Mouse (Mus musculus) forebrain, embryonic 16.5 days (tissue): ENCODE results near the gene Slc22a1. TPM values are rescaled to one million over a fixed set of nuclear protein-coding genes. Genes with fewer than 3 reads are reported as not detected.

Experiments used
- ATAC-seq: fragments of 200-750 bp; cut with Nextera tagmentation; 2 replicates; pipeline ENCODE4 v1.8.0; 2017; ENCODE audit warnings: mild to moderate bottlenecking, moderate library complexity
- H3K27ac ChIP-seq: fragments of 300-500 bp; sonication (generic); 2 replicates; pipeline ENCODE4 v1.5.1; 2014; ENCODE audit warnings: low read length, control low read depth
- H3K27me3 ChIP-seq: fragments of 300-500 bp; sonication (generic); replicated peaks from 2 replicates; pipeline ENCODE4 v1.6.1; 2014; ENCODE audit warnings: low read length; ENCODE audit not compliant: control insufficient read depth, insufficient read depth
- H3K36me3 ChIP-seq: fragments of 300-500 bp; sonication (generic); 2 replicates; pipeline ENCODE4 v1.6.1; 2014; ENCODE audit not compliant: control insufficient read depth, insufficient read depth
- H3K4me1 ChIP-seq: fragments of 300-500 bp; sonication (generic); replicated peaks from 2 replicates; pipeline ENCODE4 v1.6.1; 2014; ENCODE audit warnings: low read length; ENCODE audit not compliant: control insufficient read depth, insufficient read depth
- H3K4me2 ChIP-seq: fragments of 300-500 bp; sonication (generic); 2 replicates; pipeline ENCODE4 v1.6.1; 2014; ENCODE audit warnings: mild to moderate bottlenecking, low read length, control low read depth
- H3K4me3 ChIP-seq: fragments of 300-500 bp; sonication (generic); replicated peaks from 2 replicates; pipeline ENCODE4 v1.5.1; 2014; ENCODE audit warnings: mild to moderate bottlenecking, low read length, control low read depth
- H3K9ac ChIP-seq: fragments of 300-500 bp; sonication (generic); replicated peaks from 2 replicates; pipeline ENCODE4 v1.6.1; 2014; ENCODE audit warnings: low read depth, low read length, control low read depth
- H3K9me3 ChIP-seq: fragments of 300-500 bp; sonication (generic); 2 replicates; pipeline ENCODE4 v1.6.1; 2016; ENCODE audit warnings: low read length; ENCODE audit not compliant: control insufficient read depth
- WGBS: fragments of 180-500 bp; shearing (Covaris S2); extraction: QIAGEN DNeasy Blood & Tissue Kit; methylation state at CpG from one replicate; pipeline ENCODE4 v1.1.7; 2014; 5-methylcytosine and 5-hydroxymethylcytosine counted together
- polyA plus RNA-seq: library from polyadenylated mRNA; unstranded; fragments of >200 nt; fragmentation: Nextera tagmentation; extraction: Ambion mirVana; gene quantifications from 2 replicates; pipeline ENCODE4 v1.2.1, GENCODE M21; 2015

Slc22a1 gene
- polyA plus RNA-seq = not detected in 2 replicates

- WGBS = 82% methylated on average over 7 of the region's 7 CpGs
- H3K9me3 ChIP-seq = no peaks in the 10 kb centered on the region
- no peaks in the 10 kb centered on the region for H3K4me1 ChIP-seq
- H3K27me3 ChIP-seq = no peaks in the 10 kb centered on the region
- ATAC-seq = no peak
- H3K36me3 ChIP-seq = peaks cover 3% of the 10 kb centered on the region; the same call in 1 of the 2 replicates
- H3K4me3 ChIP-seq = no peak within 1 kb of the TSS
- H3K27ac ChIP-seq = no peak within 1 kb of the TSS
- H3K9ac ChIP-seq = no peak within 1 kb of the TSS
- no peak within 1 kb of the TSS for H3K4me2 ChIP-seq
Measured at GRCm38 (mm10) chr17:12675646-12676045, at the start of gene Slc22a1. Gene Slc22a1, minus strand, starts transcription at chr17:12675829.

GRCm38 (mm10) chr17:12724767-12725744 is 49.4 kb upstream of the Slc22a1 start:
- WGBS = 61% methylated on average over 6 of the region's 6 CpGs
- Histone ChIP-seq H3K4me3 (no peak overlapping the region), H3K27ac (peak overlapping the region; percentile 16), H3K27me3 (no peaks in the 10 kb centered on the region), H3K9me3 (no peaks in the 10 kb centered on the region), H3K4me1 (peaks cover 14% of the 10 kb centered on the region), H3K4me2 (no peak overlapping the region), H3K36me3 (peaks cover 5% of the 10 kb centered on the region), H3K9ac (no peak overlapping the region)
- peak; percentile 65 for ATAC-seq

GRCm38 (mm10) chr17:12723986-12724766 is 48.5 kb upstream of the Slc22a1 start:
- Histone ChIP-seq H3K4me3 (no peak overlapping the region), H3K4me2 (no peak overlapping the region), H3K9me3 (no peaks in the 10 kb centered on the region), H3K9ac (no peak overlapping the region), H3K27ac (no peak overlapping the region; the same call in 1 of the 2 replicates), H3K4me1 (peaks cover 14% of the 10 kb centered on the region), H3K36me3 (peaks cover 4% of the 10 kb centered on the region), H3K27me3 (no peaks in the 10 kb centered on the region)
- 94% methylated on average over 5 of the region's 5 CpGs for WGBS
- ATAC-seq = no peak

- Histone ChIP-seq H3K4me3 (no peak overlapping the region), H3K27ac (no peak overlapping the region), H3K9me3 (no peaks in the 10 kb centered on the region), H3K36me3 (peaks cover 4% of the 10 kb centered on the region), H3K27me3 (no peaks in the 10 kb centered on the region), H3K4me2 (no peak overlapping the region), H3K4me1 (peaks cover 16% of the 10 kb centered on the region), H3K9ac (no peak overlapping the region)
- WGBS = 62% methylated on average over 8 of the region's 8 CpGs
- no peak for ATAC-seq
Measured at GRCm38 (mm10) chr17:12722622-12723021, 47.0 kb upstream of the Slc22a1 start.

DNA sequence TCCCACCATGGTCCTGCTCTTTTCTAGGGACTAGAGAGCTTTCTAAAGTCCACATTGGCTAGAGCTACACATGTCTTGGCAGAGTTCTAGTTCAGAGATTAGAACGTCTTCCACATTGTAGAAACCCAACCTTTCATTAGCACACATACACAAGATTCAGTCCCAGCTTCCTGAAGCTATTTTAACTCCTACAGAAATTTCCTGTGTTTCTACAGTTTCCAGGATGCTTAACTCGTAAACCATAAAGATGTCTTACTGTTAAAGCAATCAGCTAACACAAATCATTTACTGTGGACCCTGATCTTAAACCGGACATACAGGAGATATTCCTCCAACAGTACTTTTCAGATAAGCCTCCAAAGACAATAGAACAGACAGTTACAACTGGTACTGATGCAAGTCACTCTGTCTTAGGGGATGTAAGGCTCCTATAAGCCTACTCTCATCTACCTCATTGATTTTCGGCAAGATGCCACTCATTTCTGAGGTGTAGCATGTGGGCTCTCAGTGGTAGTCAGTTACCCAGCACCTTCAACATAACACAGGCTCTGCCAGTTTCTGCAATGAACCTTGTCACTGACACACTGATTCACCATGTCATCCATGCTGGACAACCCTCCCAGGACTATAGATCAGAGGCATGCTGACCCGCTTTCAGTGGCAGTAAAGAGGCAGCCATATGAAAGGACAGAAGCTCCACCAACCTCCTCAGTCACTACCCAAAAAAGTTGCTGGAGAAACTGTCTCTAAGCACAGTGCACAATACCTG is 45.7 kb upstream of the Slc22a1 start:
- Histone ChIP-seq H3K9me3 (no peaks in the 10 kb centered on the region), H3K27me3 (no peaks in the 10 kb centered on the region), H3K4me3 (no peak overlapping the region), H3K4me2 (no peak overlapping the region), H3K9ac (no peak overlapping the region), H3K36me3 (peaks cover 4% of the 10 kb centered on the region), H3K4me1 (peaks cover 19% of the 10 kb centered on the region), H3K27ac (no peak overlapping the region)
- ATAC-seq = no peak
- whole genome bisulfite sequencing = 89% methylated on average over 5 of the region's 5 CpGs

DNA sequence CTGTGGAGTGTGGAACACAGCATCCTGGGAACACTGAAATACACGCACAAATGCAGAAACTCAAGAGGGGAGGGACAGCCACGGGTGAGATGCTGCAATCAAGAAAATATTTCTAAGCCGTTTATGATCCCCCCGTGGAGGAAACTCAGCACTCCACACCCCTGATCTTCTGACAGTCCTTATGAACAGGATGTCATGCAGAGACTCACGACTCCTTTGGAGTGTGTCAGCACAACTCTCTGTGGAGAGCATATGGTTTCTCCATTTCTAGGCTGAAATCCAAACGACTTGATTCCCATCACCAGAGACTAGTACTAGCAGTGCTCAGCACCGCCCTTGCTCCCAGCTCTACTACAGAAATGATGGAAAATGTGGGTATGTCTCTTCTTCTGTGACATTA is 42.6 kb upstream of the Slc22a1 start:
- Histone ChIP-seq H3K27ac (no peak overlapping the region; the same call in 1 of the 2 replicates), H3K4me2 (no peak overlapping the region), H3K9ac (no peak overlapping the region), H3K27me3 (no peaks in the 10 kb centered on the region), H3K9me3 (no peaks in the 10 kb centered on the region), H3K4me3 (no peak overlapping the region), H3K4me1 (peaks cover 5% of the 10 kb centered on the region; the same call in 1 of the 2 replicates), H3K36me3 (peaks cover 18% of the 10 kb centered on the region)
- 72% methylated on average over 7 of the region's 7 CpGs for WGBS
- peak; percentile 87 for ATAC-seq

DNA sequence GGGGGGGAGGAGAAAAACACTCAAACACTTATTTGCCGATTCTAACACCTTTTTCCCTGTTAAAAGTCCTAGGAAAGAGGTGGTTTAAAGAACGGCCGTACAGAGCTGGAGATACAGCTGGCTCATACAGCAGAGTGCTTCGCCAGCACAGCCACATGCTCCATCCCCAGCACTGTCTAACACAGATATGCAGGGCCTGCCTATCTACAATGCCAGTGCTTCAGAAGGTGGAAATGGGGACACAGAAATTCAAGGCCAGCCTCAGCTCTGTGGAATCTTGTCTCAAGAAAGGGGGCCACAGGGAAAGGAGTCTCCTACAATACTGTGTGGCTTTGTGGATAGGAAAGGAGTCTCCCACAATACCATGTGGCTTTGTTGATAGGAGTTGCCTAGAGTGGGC is 41.8 kb upstream of the Slc22a1 start:
- no peak overlapping the region for H3K4me3 ChIP-seq
- 73% methylated on average over 4 of the region's 4 CpGs for WGBS
- no peak overlapping the region for H3K9ac ChIP-seq
- peaks cover 5% of the 10 kb centered on the region; the same call in 1 of the 2 replicates for H3K4me1 ChIP-seq
- peaks cover 18% of the 10 kb centered on the region for H3K36me3 ChIP-seq
- H3K9me3 ChIP-seq = no peaks in the 10 kb centered on the region
- H3K27me3 ChIP-seq = no peaks in the 10 kb centered on the region
- no peak overlapping the region for H3K4me2 ChIP-seq
- ATAC-seq = no peak
- peak overlapping the region; percentile 41; the same call in 1 of the 2 replicates for H3K27ac ChIP-seq

DNA sequence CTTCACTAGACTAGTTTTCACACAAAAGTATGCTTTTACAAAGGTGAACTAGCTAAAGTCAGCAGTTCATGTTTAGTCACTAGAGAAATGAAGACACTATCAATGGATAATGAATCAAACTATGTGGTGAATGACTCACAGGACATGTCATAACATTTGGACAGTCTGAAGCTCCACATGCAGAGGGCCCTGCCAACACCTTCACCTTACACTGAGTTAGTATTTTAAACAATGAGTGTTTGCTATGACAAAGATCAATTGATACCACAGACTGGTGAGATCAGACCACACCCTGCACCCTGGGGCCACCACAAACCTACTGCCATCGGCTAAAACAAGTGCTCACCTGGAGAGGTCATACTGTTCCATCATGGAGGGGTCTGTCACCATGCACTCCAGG is 39.4 kb upstream of the Slc22a1 start:
- no peak for ATAC-seq
- no peaks in the 10 kb centered on the region for H3K27me3 ChIP-seq
- H3K4me1 ChIP-seq = peaks cover 5% of the 10 kb centered on the region; the same call in 1 of the 2 replicates
- H3K4me3 ChIP-seq = no peak overlapping the region
- no peaks in the 10 kb centered on the region for H3K9me3 ChIP-seq
- no peak overlapping the region for H3K27ac ChIP-seq
- H3K4me2 ChIP-seq = no peak overlapping the region
- WGBS = 97% methylated on average over 1 of the region's 1 CpGs
- no peak overlapping the region for H3K9ac ChIP-seq
- peaks cover 21% of the 10 kb centered on the region for H3K36me3 ChIP-seq
